Mouse (Mus musculus) stomach, postnatal 0 days (tissue): ENCODE measurements around the gene AA792892.
"Not testable (repeated sequence)": the region's sequence is repeated elsewhere in the genome, so short reads cannot be mapped to it uniquely, and the experiment has no call there.

Experiments
- CTCF ChIP-seq: IDR thresholded peaks from 2 replicates; pipeline ENCODE4 v1.5.1; 2016; ENCODE audit warnings: antibody characterized with exemption, low read depth, mild to moderate bottlenecking, moderate library complexity
- EP300 ChIP-seq: optimal IDR thresholded peaks from 2 replicates; pipeline ENCODE3; 2016; ENCODE audit warnings: antibody characterized with exemption

DNA sequence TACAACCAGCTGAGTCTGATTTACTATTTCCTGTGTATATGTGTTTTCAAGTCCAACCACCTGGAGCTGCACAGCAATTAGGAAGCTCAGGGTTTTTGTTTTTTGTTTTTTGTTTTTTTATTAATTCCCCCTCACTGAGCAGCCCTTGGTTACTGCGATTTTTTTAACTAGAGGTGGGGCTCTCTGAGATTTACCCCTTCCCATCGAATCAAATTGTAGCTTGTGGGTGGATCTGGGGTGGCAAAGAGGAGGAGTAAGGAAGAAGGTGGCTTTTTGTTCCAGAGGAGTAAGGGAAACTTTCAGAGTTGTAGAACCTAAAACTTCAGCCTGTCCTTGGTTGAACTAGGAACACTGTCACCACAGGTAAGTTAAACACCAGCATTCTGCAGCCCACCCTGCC is at the start of gene AA792892:
- not testable (repeated sequence) for TF ChIP-seq CTCF, EP300
